Mouse (Mus musculus) E14TG2a.4 (cell line): ENCODE results near the gene Cmtm6.

Experiments
- CTCF ChIP-seq: conservative IDR thresholded peaks from 2 replicates; pipeline ENCODE4 v1.5.1; 2014; ENCODE audit warnings: low read length
- NANOG ChIP-seq: IDR thresholded peaks from 2 replicates; pipeline ENCODE4 v1.6.1; 2014; ENCODE audit warnings: borderline replicate concordance, low read length, mixed read lengths

GRCm38 (mm10) chr9:114758272-114758671 is 27.4 kb downstream of the Cmtm6 start:
- no peak for TF ChIP-seq CTCF
- TF ChIP-seq NANOG, result no peak
